Mouse (Mus musculus) MEL (cell line): ENCODE results near the gene Gm6096.

Source experiments
- E2F4 ChIP-seq: IDR thresholded peaks from 2 replicates; pipeline ENCODE4 v1.6.1; 2011; ENCODE audit warnings: low read depth, low read length, improper control_type of control experiment, borderline replicate concordance
- GATA1 ChIP-seq: IDR thresholded peaks from 2 replicates; pipeline ENCODE4 v1.6.1; 2011; ENCODE audit warnings: low read depth, low read length, improper control_type of control experiment
- JUND ChIP-seq: IDR thresholded peaks from 2 replicates; pipeline ENCODE4 v1.6.1; 2011; ENCODE audit warnings: low read depth, mild to moderate bottlenecking, improper control_type of control experiment, low read length
- MYC ChIP-seq: IDR thresholded peaks from 2 replicates; pipeline ENCODE4 v1.6.1; 2011; ENCODE audit warnings: low read depth, mild to moderate bottlenecking, low read length, improper control_type of control experiment, moderate library complexity

DNA sequence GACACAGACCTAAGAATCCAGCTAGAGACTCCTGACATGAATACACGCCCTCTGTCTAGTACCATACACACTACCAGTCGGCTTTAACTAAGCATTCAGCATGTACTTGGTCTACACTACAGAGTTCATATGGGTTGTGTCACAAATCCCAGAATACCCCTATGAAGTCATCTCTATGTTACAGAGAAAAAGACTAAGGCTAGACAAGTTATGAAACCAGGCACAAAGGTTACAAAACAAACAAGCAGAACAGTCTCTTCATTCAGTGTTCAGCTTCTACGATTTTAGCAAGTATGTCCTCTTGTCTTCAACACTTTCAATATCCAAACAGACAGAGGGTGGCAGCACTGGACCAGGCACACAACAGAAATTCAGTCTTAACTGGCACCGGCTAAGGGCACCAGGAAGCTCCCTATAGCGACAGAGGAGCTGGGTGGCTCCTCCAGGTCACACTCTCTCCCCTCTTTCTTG lies 15.1 kb downstream of the Gm6096 start:
- TF ChIP-seq E2F4 (no peak), MYC (no peak), JUND (no peak), GATA1 (no peak)
